Comparison of ENCODE assay signal across 9 mouse cellular contexts in genomic region chr12:86699965-86700926, GRCm38 (mm10). TPM values are rescaled to one million over a fixed set of nuclear protein-coding genes. Genes with fewer than 3 reads are reported as not detected.
DNase-seq lines count a peak whose midpoint lies in the region; ATAC-seq lines count a peak whose summit lies in the region.
"Had no signal": no experiment of that assay in that cellular context is flagged by ENCODE, and none has a peak within 500 bp of the region (broad histone marks: within the 10 kb centered on the region; RNA-seq: fewer than 3 reads in every experiment).

No protein-coding gene starts in this region.

- H3K9ac ChIP-seq in intestine, embryonic 14.5 days (ENCODE audit: low read length) = 0 out of 2 replicates have a peak overlapping the region, but pooled peaks have one; percentile 8
- H3K9ac ChIP-seq in intestine, embryonic 15.5 days = no peak overlapping the region

- H3K27me3 ChIP-seq in intestine, embryonic 14.5 days (replicated peaks; ENCODE audit: control insufficient read depth, insufficient read depth, low read length) = no peaks in the 10 kb centered on the region
- H3K27me3 ChIP-seq in intestine, embryonic 15.5 days (replicated peaks) = no peaks in the 10 kb centered on the region

- H3K4me3 ChIP-seq in intestine, embryonic 14.5 days (ENCODE audit: low read depth, low read length) = no peak overlapping the region
- no peak overlapping the region for H3K4me3 ChIP-seq in intestine, embryonic 15.5 days (replicated peaks)

- no peaks in the 10 kb centered on the region for H3K9me3 ChIP-seq in intestine, embryonic 14.5 days (ENCODE audit: control insufficient read depth, low read length)
- H3K9me3 ChIP-seq in intestine, embryonic 15.5 days = no peaks in the 10 kb centered on the region

- peaks cover 5% of the 10 kb centered on the region for H3K4me1 ChIP-seq in intestine, embryonic 14.5 days (replicated peaks; ENCODE audit: control insufficient read depth, insufficient read depth, low read length)
- H3K4me1 ChIP-seq in intestine, embryonic 15.5 days (replicated peaks) = peaks cover 3% of the 10 kb centered on the region; the same call in 1 of the 2 replicates

- no peak for DNase-seq in intestine, embryonic 14.5 days (ENCODE audit: low spot score)
- peak; percentile 60 to 64 for DNase-seq in frontal cortex, postnatal 25 days (ENCODE audit: low spot score in 2 of 2)
- DNase-seq in left cerebral cortex, postnatal 36 days (ENCODE audit: low spot score in 2 of 2) = peak; percentile 87
- peak; percentile 87 to 93 for DNase-seq in right cerebral cortex, postnatal 36 days (ENCODE audit: low spot score in 2 of 2)
- DNase-seq in gastrocnemius, postnatal 10 days = no peak
- no peak for DNase-seq in B cell, adult 2 months
- DNase-seq in adrenal gland, postnatal 4 days (ENCODE audit: low spot score in 2 of 2) = no peak

- no peak overlapping the region for H3K4me2 ChIP-seq in intestine, embryonic 14.5 days (ENCODE audit: low read length)
- H3K4me2 ChIP-seq in intestine, embryonic 15.5 days (replicated peaks) = no peak overlapping the region

- intact Hi-C loops in left cerebral cortex, postnatal 36 days (cut with DNase I) = loop anchor here (5.0 kb wide), 1 partner anchor 202 kb away; no protein-coding TSS in a partner anchor

- 29% methylated on average over 19 of the region's 19 CpGs for WGBS in intestine, embryonic 14.5 days
- 34% methylated on average over 19 of the region's 19 CpGs for WGBS in intestine, embryonic 15.5 days

- ATAC-seq in intestine, embryonic 14.5 days (replicated peaks; ENCODE audit: low FRiP score, low TSS enrichment, low read depth) = no peak
- ATAC-seq in intestine, embryonic 15.5 days = no peak

- no peak overlapping the region for H3K27ac ChIP-seq in intestine, embryonic 14.5 days (ENCODE audit: low read depth)
- no peak overlapping the region for H3K27ac ChIP-seq in intestine, embryonic 15.5 days

- peaks cover 5% of the 10 kb centered on the region; the same call in 1 of the 2 replicates for H3K36me3 ChIP-seq in intestine, embryonic 14.5 days (ENCODE audit: control insufficient read depth, insufficient read depth, low read length)
- no peaks in the 10 kb centered on the region for H3K36me3 ChIP-seq in intestine, embryonic 15.5 days

RNA-seq across cellular contexts. Expression of gene Vash1, which starts 21.7 kb away (rescaled TPM):
- 10.5 and 10.7 TPM in 2 replicates for polyA plus RNA-seq in intestine, embryonic 14.5 days (2014; fragmentation: Nextera tagmentation; extraction: Ambion mirVana)
- 7.8 and 9.1 TPM in 2 replicates for polyA plus RNA-seq in intestine, embryonic 15.5 days (2015; fragmentation: Nextera tagmentation; extraction: Ambion mirVana)
- 10 to 100 TPM; 38.9 to 43.5 TPM for total RNA-seq in left cerebral cortex, postnatal 36 days (2021)
- total RNA-seq in gastrocnemius, postnatal 10 days (2021) = 10 to 100 TPM; 29.9 to 34.5 TPM
- total RNA-seq in adrenal gland, postnatal 4 days (2021) = 10 to 100 TPM; 22.0 to 24.4 TPM

RNA-seq across cellular contexts. Expression of gene Angel1, which starts 26.0 kb away (rescaled TPM):
- polyA plus RNA-seq in intestine, embryonic 14.5 days (2014; fragmentation: Nextera tagmentation; extraction: Ambion mirVana) = 7.8 TPM in 2 replicates
- 5.2 and 5.6 TPM in 2 replicates for polyA plus RNA-seq in intestine, embryonic 15.5 days (2015; fragmentation: Nextera tagmentation; extraction: Ambion mirVana)
- 1 to 10 TPM; 8.0 to 9.4 TPM for total RNA-seq in left cerebral cortex, postnatal 36 days (2021)
- 1 to 10 TPM; 5.8 to 6.3 TPM for total RNA-seq in gastrocnemius, postnatal 10 days (2021)
- total RNA-seq in adrenal gland, postnatal 4 days (2021) = 1 to 10 TPM; 4.4 to 4.6 TPM

RNA-seq across cellular contexts. Expression of gene Lrrc74a, which starts 33.9 kb away (rescaled TPM):
- not detected in 2 replicates for polyA plus RNA-seq in intestine, embryonic 14.5 days (2014; fragmentation: Nextera tagmentation; extraction: Ambion mirVana)
- not detected in 2 replicates for polyA plus RNA-seq in intestine, embryonic 15.5 days (2015; fragmentation: Nextera tagmentation; extraction: Ambion mirVana)
- not detected for total RNA-seq in left cerebral cortex, postnatal 36 days (2021)
- not detected for total RNA-seq in gastrocnemius, postnatal 10 days (2021)
- total RNA-seq in adrenal gland, postnatal 4 days (2021) = not detected
- total RNA-seq: left cerebral cortex, adult 8-10 months had no signal

Comparison
In these comparisons a context has a peak if more than half of its experiments do, and no peak if none do; other contexts are left out.
1. DNase-seq: peak in frontal cortex, postnatal 25 days (2 of 2), left cerebral cortex, postnatal 36 days (2 of 2) and right cerebral cortex, postnatal 36 days (2 of 2); none in intestine, embryonic 14.5 days (single experiment), gastrocnemius, postnatal 10 days (single experiment), B cell, adult 2 months (0 of 2) and adrenal gland, postnatal 4 days (0 of 2).